8 mouse cellular contexts compared by ENCODE assay signal in the genomic region with DNA sequence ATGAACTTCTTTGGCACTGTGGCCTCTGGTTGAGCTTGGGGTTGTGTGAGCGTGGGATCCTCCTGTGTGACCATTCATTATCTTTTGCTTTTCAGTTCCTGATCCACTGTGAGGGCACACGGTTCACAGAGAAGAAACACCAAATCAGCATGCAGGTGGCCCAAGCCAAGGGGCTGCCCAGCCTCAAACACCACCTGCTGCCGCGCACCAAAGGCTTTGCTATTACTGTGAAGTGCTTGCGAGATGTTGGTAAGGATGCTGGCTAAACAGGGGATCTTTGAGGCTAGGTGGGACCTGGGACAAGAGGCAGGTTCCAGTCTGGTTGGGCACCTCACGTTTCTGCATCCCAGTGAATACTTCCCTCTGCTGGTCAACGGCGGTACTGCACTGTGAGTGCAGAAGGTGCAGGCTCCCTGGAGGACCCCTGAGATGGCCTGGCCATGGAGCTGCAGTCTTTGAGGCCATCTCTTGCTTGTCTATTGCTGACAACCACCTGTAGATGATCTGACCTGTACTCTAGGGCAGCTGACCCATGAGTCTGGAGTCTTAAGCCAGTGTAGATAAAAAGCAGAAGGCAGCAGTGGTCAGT.
DNase-seq lines count a peak whose midpoint lies in the region; ATAC-seq and TF ChIP-seq lines count a peak whose summit lies in the region.

No protein-coding gene starts in this region.

- H3K9me3 ChIP-seq in embryonic facial prominence, embryonic 10.5 days = no peaks in the 10 kb centered on the region
- no peaks in the 10 kb centered on the region for H3K9me3 ChIP-seq in liver, embryonic 14.5 days (ENCODE audit: control insufficient read depth, low read length)
- H3K9me3 ChIP-seq in neural tube, embryonic 14.5 days (ENCODE audit: control insufficient read depth, low read length) = no peaks in the 10 kb centered on the region

- DNase-seq in CD4-positive, CD25-positive, alpha-beta regulatory T cell, adult 2 months (ENCODE audit: low read depth, low spot score) = peak; percentile 87
- DNase-seq in adrenal gland, postnatal 14 days = peak; percentile 91
- DNase-seq in embryonic facial prominence, embryonic 10.5 days (ENCODE audit: low spot score) = peak; percentile 87
- DNase-seq in heart, adult 8-10 months (ENCODE audit: low spot score) = peak; percentile 76
- DNase-seq in kidney, postnatal 14 days = peak; percentile 87
- DNase-seq in liver, embryonic 14.5 days (ENCODE audit: low read depth in 3 of 3, low spot score in 3 of 3) = peak; percentile 70 to 75 (median 71)
- peak; percentile 95 for DNase-seq in testis, postnatal 10 days (ENCODE audit: low spot score)

- WGBS in embryonic facial prominence, embryonic 10.5 days = 36% methylated on average over 8 of the region's 8 CpGs
- WGBS in liver, embryonic 14.5 days (ENCODE audit: insufficient replicate concordance) = 27% methylated on average over 8 of the region's 8 CpGs
- WGBS in neural tube, embryonic 14.5 days = 39% methylated on average over 8 of the region's 8 CpGs

- TF ChIP-seq EP300 in liver, embryonic 14.5 days (IDR thresholded peaks at IDR 0.05; ENCODE audit: low read depth) = 0 out of 2 replicates have a peak, but pooled peaks have one; percentile 14

- H3K4me1 ChIP-seq in embryonic facial prominence, embryonic 10.5 days = peaks cover 25% of the 10 kb centered on the region
- peaks cover 48 to 52% of the 10 kb centered on the region in 2 experiments for H3K4me1 ChIP-seq in liver, embryonic 14.5 days (replicated peaks; ENCODE audit: control insufficient read depth in 2 of 2, insufficient read depth in 2 of 2, low read length in 1 of 2)
- peaks cover 14% of the 10 kb centered on the region for H3K4me1 ChIP-seq in neural tube, embryonic 14.5 days (ENCODE audit: control insufficient read depth, insufficient read depth, low read length)

- peak; percentile 24; the same call in 1 of the 2 replicates for ATAC-seq in liver, embryonic 14.5 days (ENCODE audit: insufficient read depth)
- ATAC-seq in neural tube, embryonic 14.5 days (ENCODE audit: low read depth) = peak; percentile 52; the same call in 1 of the 2 replicates

- H3K9ac ChIP-seq in liver, embryonic 14.5 days (replicated peaks) = no peak overlapping the region
- H3K9ac ChIP-seq in neural tube, embryonic 14.5 days (replicated peaks; ENCODE audit: low read depth, low read length) = no peak overlapping the region

- no peaks in the 10 kb centered on the region for H3K27me3 ChIP-seq in embryonic facial prominence, embryonic 10.5 days (replicated peaks; ENCODE audit: low read depth, poor library complexity, severe bottlenecking)
- no peaks in the 10 kb centered on the region for H3K27me3 ChIP-seq in liver, embryonic 14.5 days (ENCODE audit: control insufficient read depth, insufficient read depth, low read length)
- H3K27me3 ChIP-seq in neural tube, embryonic 14.5 days (ENCODE audit: control insufficient read depth, insufficient read depth, low read length) = no peaks in the 10 kb centered on the region

- TF ChIP-seq CTCF in liver, embryonic 14.5 days (IDR thresholded peaks at IDR 0.05; ENCODE audit: low read depth) = peak; percentile 100

- H3K4me3 ChIP-seq in embryonic facial prominence, embryonic 10.5 days = no peak overlapping the region
- H3K4me3 ChIP-seq in liver, embryonic 14.5 days (ENCODE audit: insufficient read depth in 1 of 2, low read depth in 2 of 2, low read length in 2 of 2) = no peak overlapping the region
- H3K4me3 ChIP-seq in neural tube, embryonic 14.5 days (ENCODE audit: low read depth, low read length) = no peak overlapping the region

- H3K36me3 ChIP-seq in embryonic facial prominence, embryonic 10.5 days (replicated peaks) = peaks cover 57% of the 10 kb centered on the region
- H3K36me3 ChIP-seq in liver, embryonic 14.5 days (replicated peaks; ENCODE audit: control insufficient read depth, insufficient read depth, low read depth) = peaks cover 44% of the 10 kb centered on the region
- H3K36me3 ChIP-seq in neural tube, embryonic 14.5 days (ENCODE audit: control insufficient read depth, insufficient read depth, low read length) = no peaks in the 10 kb centered on the region; the same call in 1 of the 2 replicates

- H3K4me2 ChIP-seq in liver, embryonic 14.5 days (ENCODE audit: low read depth) = no peak overlapping the region
- no peak overlapping the region for H3K4me2 ChIP-seq in neural tube, embryonic 14.5 days (ENCODE audit: low read depth, low read length)

- no peak overlapping the region for H3K27ac ChIP-seq in embryonic facial prominence, embryonic 10.5 days (replicated peaks)
- peak overlapping the region; percentile 99 for H3K27ac ChIP-seq in liver, embryonic 14.5 days
- no peak overlapping the region for H3K27ac ChIP-seq in neural tube, embryonic 14.5 days (ENCODE audit: low read depth, low read length)
